Mouse (Mus musculus): ENCODE data around the gene Fam222b. TPM values are rescaled to one million over a fixed set of nuclear protein-coding genes. Genes with fewer than 3 reads are reported as not detected.
A peak's percentile ranks its signal among the peaks of the same experiment; 100 is the strongest.

Gene Fam222b
- total RNA-seq, 2 experiments from 2014 or later = 29.5 to 30.3 TPM

GRCm38 (mm10) chr11:78163681-78164603, 69.5 kb downstream of the Fam222b start:
- peak overlapping the region; percentile 89 for H3K4me3 ChIP-seq
- DNase-seq (ENCODE audit: low spot score in 2 of 2) = no peak
- TF ChIP-seq CTCF (conservative IDR thresholded peaks at IDR 0.05) = no peak
- H3K27ac ChIP-seq = peak overlapping the region; percentile 91

- H3K4me3 ChIP-seq = peak overlapping the region; percentile 89
- TF ChIP-seq CTCF (conservative IDR thresholded peaks at IDR 0.05) = no peak
- no peak for DNase-seq (ENCODE audit: low spot score in 2 of 2)
- H3K27ac ChIP-seq = peak overlapping the region; percentile 91
Measured at GRCm38 (mm10) chr11:78164604-78164923, 70.1 kb downstream of the Fam222b start.

- peak; percentile 67 to 70 for DNase-seq (ENCODE audit: low spot score in 2 of 2)
- Histone ChIP-seq H3K27ac (peak within 1 kb of the TSS; percentile 91), H3K4me3 (peak within 1 kb of the TSS; percentile 89)
- peak; percentile 40 for TF ChIP-seq CTCF (conservative IDR thresholded peaks at IDR 0.05)
Measured at GRCm38 (mm10) chr11:78164924-78165760, 70.7 kb downstream of the Fam222b start, which contains the start of gene Traf4. Gene Traf4, minus strand, starts transcription at chr11:78165589.

- no peak for TF ChIP-seq CTCF (conservative IDR thresholded peaks at IDR 0.05)
- peak overlapping the region; percentile 89 for H3K4me3 ChIP-seq
- DNase-seq (ENCODE audit: low spot score in 2 of 2) = no peak
- peak overlapping the region; percentile 80 for H3K27ac ChIP-seq
Measured at GRCm38 (mm10) chr11:78165761-78166109, 71.3 kb downstream of the Fam222b start.

GRCm38 (mm10) chr11:78166161-78166560, 71.7 kb downstream of the Fam222b start:
- DNase-seq (ENCODE audit: low spot score in 2 of 2) = no peak

GRCm38 (mm10) chr11:78166640-78167039, 72.2 kb downstream of the Fam222b start:
- H3K27ac ChIP-seq = no peak overlapping the region
- TF ChIP-seq CTCF (conservative IDR thresholded peaks at IDR 0.05) = no peak

More at GRCm38 (mm10) chr11:78166161-78166560, 71.7 kb downstream of the Fam222b start:
- peak overlapping the region; percentile 89 for H3K4me3 ChIP-seq
- peak overlapping the region; percentile 80 for H3K27ac ChIP-seq
- no peak for TF ChIP-seq CTCF (conservative IDR thresholded peaks at IDR 0.05)

GRCm38 (mm10) chr11:78167257-78167959, 72.9 kb downstream of the Fam222b start:
- H3K4me3 ChIP-seq = no peak overlapping the region
- TF ChIP-seq CTCF (conservative IDR thresholded peaks at IDR 0.05) = no peak
- no peak overlapping the region for H3K27ac ChIP-seq
- DNase-seq (ENCODE audit: low spot score in 2 of 2) = no peak

More at GRCm38 (mm10) chr11:78166640-78167039, 72.2 kb downstream of the Fam222b start:
- no peak for DNase-seq (ENCODE audit: low spot score in 2 of 2)
- no peak overlapping the region for H3K4me3 ChIP-seq

- no peak overlapping the region for H3K27ac ChIP-seq
Measured at GRCm38 (mm10) chr11:78168541-78169468, 74.3 kb downstream of the Fam222b start.

GRCm38 (mm10) chr11:78170306-78170705, 75.8 kb downstream of the Fam222b start:
- TF ChIP-seq CTCF (conservative IDR thresholded peaks at IDR 0.05) = no peak
- DNase-seq (ENCODE audit: low spot score in 2 of 2) = no peak
- Histone ChIP-seq H3K4me3 (no peak overlapping the region), H3K27ac (no peak overlapping the region)

More at GRCm38 (mm10) chr11:78168541-78169468, 74.3 kb downstream of the Fam222b start:
- H3K4me3 ChIP-seq = no peak overlapping the region
- DNase-seq (ENCODE audit: low spot score in 2 of 2) = no peak
- TF ChIP-seq CTCF (conservative IDR thresholded peaks at IDR 0.05) = no peak

- Histone ChIP-seq H3K4me3 (no peak overlapping the region), H3K27ac (no peak overlapping the region)
- peak; percentile 56 for TF ChIP-seq CTCF (conservative IDR thresholded peaks at IDR 0.05)
- no peak for DNase-seq (ENCODE audit: low spot score in 2 of 2)
Measured at GRCm38 (mm10) chr11:78171328-78171727, 76.9 kb downstream of the Fam222b start.

- TF ChIP-seq CTCF (conservative IDR thresholded peaks at IDR 0.05) = peak; percentile 50
- H3K27ac ChIP-seq = no peak overlapping the region
- no peak overlapping the region for H3K4me3 ChIP-seq
- no peak for DNase-seq (ENCODE audit: low spot score in 2 of 2)
Measured at GRCm38 (mm10) chr11:78172034-78172747, 77.7 kb downstream of the Fam222b start.

All from layer of hippocampus, adult 2 months (tissue).